Mouse (Mus musculus) neural tube, embryonic 14.5 days (tissue): Measurements from ENCODE around the gene Nfia. TPM values are rescaled to one million over a fixed set of nuclear protein-coding genes. Genes with fewer than 3 reads are reported as not detected.

Experiments
- ATAC-seq: fragments of 200-750 bp; cut with Nextera tagmentation; 2 replicates; pipeline ENCODE4 v1.8.0; 2017; ENCODE audit warnings: low read depth, mild to moderate bottlenecking, moderate TSS enrichment, moderate library complexity
- H3K27ac ChIP-seq: fragments of 300-500 bp; sonication (generic); 2 replicates; pipeline ENCODE4 v1.5.1; 2014; ENCODE audit warnings: low read depth, mild to moderate bottlenecking, control low read depth, low read length, moderate library complexity, mixed read lengths
- H3K27me3 ChIP-seq: fragments of 300-500 bp; sonication (generic); 2 replicates; pipeline ENCODE4 v1.6.1; 2014; ENCODE audit warnings: low read length; ENCODE audit not compliant: control insufficient read depth, insufficient read depth
- H3K36me3 ChIP-seq: fragments of 300-500 bp; sonication (generic); 2 replicates; pipeline ENCODE4 v1.6.1; 2014; ENCODE audit warnings: low read length, mixed read lengths; ENCODE audit not compliant: control insufficient read depth, insufficient read depth
- H3K4me1 ChIP-seq: fragments of 300-500 bp; sonication (generic); 2 replicates; pipeline ENCODE4 v1.6.1; 2014; ENCODE audit warnings: low read length; ENCODE audit not compliant: control insufficient read depth, insufficient read depth
- H3K4me2 ChIP-seq: fragments of 300-500 bp; sonication (generic); 2 replicates; pipeline ENCODE4 v1.6.1; 2014; ENCODE audit warnings: mild to moderate bottlenecking, low read depth, low read length, control low read depth
- H3K4me3 ChIP-seq: fragments of 300-500 bp; sonication (generic); 2 replicates; pipeline ENCODE4 v1.5.1; 2014; ENCODE audit warnings: low read depth, low read length, control low read depth, mixed read lengths
- H3K9ac ChIP-seq: fragments of 300-500 bp; sonication (generic); replicated peaks from 2 replicates; pipeline ENCODE4 v1.6.1; 2014; ENCODE audit warnings: low read depth, mild to moderate bottlenecking, control low read depth, low read length, mixed read lengths
- H3K9me3 ChIP-seq: fragments of 300-500 bp; sonication (generic); 2 replicates; pipeline ENCODE4 v1.6.1; 2016; ENCODE audit warnings: low read length; ENCODE audit not compliant: control insufficient read depth
- WGBS: fragments of 180-500 bp; shearing (Covaris S2); extraction: QIAGEN DNeasy Blood & Tissue Kit; methylation state at CpG from one replicate; pipeline ENCODE4 v1.1.7; 2014; 5-methylcytosine and 5-hydroxymethylcytosine counted together
- polyA plus RNA-seq: library from polyadenylated mRNA; unstranded; fragments of >200 nt; fragmentation: Nextera tagmentation; extraction: Ambion mirVana; gene quantifications from 2 replicates; pipeline ENCODE4 v1.2.1, GENCODE M21; 2014

Gene Nfia
- polyA plus RNA-seq, 1 experiment from 2014 or later, result 50.0 TPM

GRCm38 (mm10) chr4:97947484-97947883 is 174.9 kb downstream of the Nfia start:
- WGBS, result 67% methylated on average over 5 of the region's 5 CpGs
- Histone ChIP-seq H3K4me2 (no peak overlapping the region), H3K4me3 (no peak overlapping the region), H3K36me3 (no peaks in the 10 kb centered on the region), H3K4me1 (peaks cover 10% of the 10 kb centered on the region; the same call in 1 of the 2 replicates), H3K27ac (peak overlapping the region; percentile 62; the same call in 1 of the 2 replicates), H3K9me3 (no peaks in the 10 kb centered on the region), H3K9ac (no peak overlapping the region), H3K27me3 (no peaks in the 10 kb centered on the region)
- ATAC-seq, result no peak

- peak; percentile 70; the same call in 1 of the 2 replicates for ATAC-seq
- H3K4me3 ChIP-seq, result no peak overlapping the region
- no peak overlapping the region for H3K9ac ChIP-seq
- H3K27me3 ChIP-seq, result no peaks in the 10 kb centered on the region
- WGBS, result 25% methylated on average over 8 of the region's 8 CpGs
- H3K27ac ChIP-seq, result peak overlapping the region; percentile 62; the same call in 1 of the 2 replicates
- H3K9me3 ChIP-seq, result no peaks in the 10 kb centered on the region
- H3K36me3 ChIP-seq, result no peaks in the 10 kb centered on the region
- peaks cover 10% of the 10 kb centered on the region; the same call in 1 of the 2 replicates for H3K4me1 ChIP-seq
- no peak overlapping the region for H3K4me2 ChIP-seq
Observed at GRCm38 (mm10) chr4:97948250-97948649, 175.7 kb downstream of the Nfia start.

GRCm38 (mm10) chr4:97950341-97951071 is 178.0 kb downstream of the Nfia start:
- 74% methylated on average over 10 of the region's 10 CpGs for WGBS
- Histone ChIP-seq H3K36me3 (no peaks in the 10 kb centered on the region), H3K9me3 (no peaks in the 10 kb centered on the region), H3K4me2 (no peak overlapping the region), H3K9ac (no peak overlapping the region), H3K27me3 (no peaks in the 10 kb centered on the region), H3K27ac (no peak overlapping the region), H3K4me3 (no peak overlapping the region), H3K4me1 (peaks cover 10% of the 10 kb centered on the region; the same call in 1 of the 2 replicates)
- no peak for ATAC-seq

- 47% methylated on average over 11 of the region's 11 CpGs for WGBS
Observed at GRCm38 (mm10) chr4:97953886-97954285, 181.4 kb downstream of the Nfia start.

GRCm38 (mm10) chr4:97958121-97958520 is 185.6 kb downstream of the Nfia start:
- ATAC-seq, result no peak
- Histone ChIP-seq H3K4me2 (no peak overlapping the region), H3K4me1 (no peaks in the 10 kb centered on the region), H3K4me3 (no peak overlapping the region), H3K36me3 (no peaks in the 10 kb centered on the region), H3K9ac (no peak overlapping the region), H3K27ac (no peak overlapping the region), H3K9me3 (no peaks in the 10 kb centered on the region), H3K27me3 (no peaks in the 10 kb centered on the region)
- 62% methylated on average over 5 of the region's 5 CpGs for WGBS

More at GRCm38 (mm10) chr4:97953886-97954285, 181.4 kb downstream of the Nfia start:
- Histone ChIP-seq H3K4me1 (peaks cover 6% of the 10 kb centered on the region; the same call in 1 of the 2 replicates), H3K27ac (0 out of 2 replicates have a peak overlapping the region, but pooled peaks have one; percentile 10), H3K9me3 (no peaks in the 10 kb centered on the region), H3K27me3 (no peaks in the 10 kb centered on the region), H3K9ac (no peak overlapping the region), H3K36me3 (no peaks in the 10 kb centered on the region), H3K4me2 (no peak overlapping the region), H3K4me3 (no peak overlapping the region)
- ATAC-seq, result no peak

GRCm38 (mm10) chr4:97962856-97963255 is 190.3 kb downstream of the Nfia start:
- Histone ChIP-seq H3K9me3 (no peaks in the 10 kb centered on the region), H3K4me1 (no peaks in the 10 kb centered on the region), H3K36me3 (no peaks in the 10 kb centered on the region), H3K27ac (no peak overlapping the region), H3K4me2 (no peak overlapping the region), H3K4me3 (no peak overlapping the region), H3K27me3 (no peaks in the 10 kb centered on the region), H3K9ac (no peak overlapping the region)
- WGBS, result 79% methylated on average over 7 of the region's 7 CpGs
- ATAC-seq, result no peak

GRCm38 (mm10) chr4:97963951-97964350 is 191.4 kb downstream of the Nfia start:
- 83% methylated on average over 1 of the region's 1 CpGs for WGBS
- ATAC-seq, result no peak
- Histone ChIP-seq H3K27ac (no peak overlapping the region), H3K27me3 (no peaks in the 10 kb centered on the region), H3K4me2 (no peak overlapping the region), H3K4me1 (no peaks in the 10 kb centered on the region), H3K9ac (no peak overlapping the region), H3K36me3 (no peaks in the 10 kb centered on the region), H3K4me3 (no peak overlapping the region), H3K9me3 (no peaks in the 10 kb centered on the region)

GRCm38 (mm10) chr4:97968786-97969348 is 196.3 kb downstream of the Nfia start:
- Histone ChIP-seq H3K4me2 (no peak overlapping the region), H3K9me3 (no peaks in the 10 kb centered on the region), H3K27me3 (no peaks in the 10 kb centered on the region), H3K4me1 (no peaks in the 10 kb centered on the region), H3K9ac (no peak overlapping the region), H3K4me3 (no peak overlapping the region), H3K27ac (no peak overlapping the region), H3K36me3 (no peaks in the 10 kb centered on the region)
- no peak for ATAC-seq
- 90% methylated on average over 7 of the region's 7 CpGs for whole genome bisulfite sequencing

GRCm38 (mm10) chr4:97973064-97973463 is 200.5 kb downstream of the Nfia start:
- 76% methylated on average over 2 of the region's 2 CpGs for WGBS
- ATAC-seq, result no peak
- no peak overlapping the region for H3K9ac ChIP-seq
- H3K9me3 ChIP-seq, result no peaks in the 10 kb centered on the region
- H3K4me2 ChIP-seq, result no peak overlapping the region
- no peaks in the 10 kb centered on the region for H3K36me3 ChIP-seq
- H3K27me3 ChIP-seq, result no peaks in the 10 kb centered on the region
- peaks cover 3% of the 10 kb centered on the region; the same call in 1 of the 2 replicates for H3K4me1 ChIP-seq
- no peak overlapping the region for H3K27ac ChIP-seq
- H3K4me3 ChIP-seq, result no peak overlapping the region
